Mouse (Mus musculus) erythroblast, embryonic 14.5 days (primary cell): Measurements from ENCODE around the gene Insl6.

Experiments
- GATA1 ChIP-seq: IDR thresholded peaks from 2 replicates; pipeline ENCODE4 v1.6.1; 2012; ENCODE audit warnings: low read length, inconsistent platforms, mixed read lengths
- TAL1 ChIP-seq: IDR thresholded peaks from 3 replicates; pipeline ENCODE4 v1.6.1; 2012; ENCODE audit warnings: low read length, inconsistent platforms, mixed read lengths

DNA sequence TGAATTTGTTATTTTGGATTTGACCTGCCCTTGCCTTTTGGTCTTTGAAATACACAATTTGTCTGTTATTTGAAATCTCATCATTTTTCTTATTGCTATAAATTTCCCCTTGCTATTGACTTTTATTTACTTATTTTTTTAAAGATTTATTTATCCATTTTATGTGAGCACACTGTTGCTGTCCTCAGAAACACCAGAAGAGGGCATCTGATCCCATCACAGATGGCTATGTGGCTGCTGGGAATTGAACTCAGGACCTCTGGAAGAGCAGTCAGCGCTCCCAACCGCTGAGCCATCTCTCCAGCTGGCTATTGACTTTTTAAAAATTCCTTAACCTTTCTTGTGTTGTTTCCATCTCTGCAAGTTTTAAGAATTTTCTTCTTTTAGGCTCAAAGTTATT, 11.5 kb upstream of the Insl6 start:
- no peak for TF ChIP-seq GATA1
- no peak for TF ChIP-seq TAL1
